Mouse (Mus musculus): ENCODE measurements around the gene Eefsec. TPM values are rescaled to one million over a fixed set of nuclear protein-coding genes. Genes with fewer than 3 reads are reported as not detected.

The Eefsec gene
- total and polyA plus RNA-seq, 2 experiments from 2014 or later = 11.3 to 12.9 TPM

- no peak for DNase-seq (ENCODE audit: low spot score)
- no peaks in the 10 kb centered on the region for H3K36me3 ChIP-seq (replicated peaks; ENCODE audit: control insufficient read depth, insufficient read depth, low read length)
- H3K9ac ChIP-seq (replicated peaks; ENCODE audit: low read depth, low read length) = no peak overlapping the region
- no peak overlapping the region for H3K27ac ChIP-seq (ENCODE audit: low read depth)
- H3K9me3 ChIP-seq (replicated peaks; ENCODE audit: control insufficient read depth, low read length) = no peaks in the 10 kb centered on the region
- H3K4me2 ChIP-seq (ENCODE audit: low read depth, low read length) = peak overlapping the region; percentile 25; the same call in 1 of the 2 replicates
- H3K4me3 ChIP-seq (ENCODE audit: low read depth, low read length) = no peak overlapping the region
- H3K27me3 ChIP-seq (ENCODE audit: control insufficient read depth, insufficient read depth, low read length) = peaks cover 38% of the 10 kb centered on the region
- 0 out of 2 replicates have a peak, but pooled peaks cover 5% of the 10 kb centered on the region for H3K4me1 ChIP-seq (ENCODE audit: control insufficient read depth, insufficient read depth)
- no peak for TF ChIP-seq CTCF (IDR thresholded peaks at IDR 0.05; ENCODE audit: low read depth)
- TF ChIP-seq EP300 (IDR thresholded peaks at IDR 0.05; ENCODE audit: low read depth) = no peak
- 6% methylated on average over 17 of the region's 17 CpGs for WGBS
- no peak; the same call in 1 of the 2 replicates for ATAC-seq (ENCODE audit: insufficient read depth, low read depth)
These were observed 210.4 kb downstream of the Eefsec start for GRCm38 (mm10) chr6:88235983-88236382.

- Histone ChIP-seq H3K4me1 (ENCODE audit: control insufficient read depth, insufficient read depth) (0 out of 2 replicates have a peak, but pooled peaks cover 5% of the 10 kb centered on the region), H3K4me3 (ENCODE audit: low read depth, low read length) (no peak overlapping the region), H3K27ac (ENCODE audit: low read depth) (no peak overlapping the region), H3K9me3 (replicated peaks; ENCODE audit: control insufficient read depth, low read length) (no peaks in the 10 kb centered on the region), H3K4me2 (ENCODE audit: low read depth, low read length) (no peak overlapping the region), H3K9ac (replicated peaks; ENCODE audit: low read depth, low read length) (no peak overlapping the region), H3K36me3 (replicated peaks; ENCODE audit: control insufficient read depth, insufficient read depth, low read length) (no peaks in the 10 kb centered on the region), H3K27me3 (ENCODE audit: control insufficient read depth, insufficient read depth, low read length) (peaks cover 42% of the 10 kb centered on the region)
- WGBS = 40% methylated on average over 8 of the region's 8 CpGs
- no peak for DNase-seq (ENCODE audit: low spot score)
- ATAC-seq (ENCODE audit: insufficient read depth, low read depth) = no peak
- TF ChIP-seq CTCF (IDR thresholded peaks at IDR 0.05; ENCODE audit: low read depth) = no peak
- no peak for TF ChIP-seq EP300 (IDR thresholded peaks at IDR 0.05; ENCODE audit: low read depth)
These were observed 210.9 kb downstream of the Eefsec start for GRCm38 (mm10) chr6:88235461-88235860.

GRCm38 (mm10) chr6:88233996-88234395, 212.3 kb downstream of the Eefsec start:
- H3K9ac ChIP-seq (replicated peaks; ENCODE audit: low read depth, low read length) = no peak overlapping the region
- 0 out of 2 replicates have a peak, but pooled peaks cover 5% of the 10 kb centered on the region for H3K4me1 ChIP-seq (ENCODE audit: control insufficient read depth, insufficient read depth)
- 78% methylated on average over 8 of the region's 8 CpGs for WGBS
- no peak overlapping the region for H3K27ac ChIP-seq (ENCODE audit: low read depth)
- ATAC-seq (ENCODE audit: insufficient read depth, low read depth) (no peak), DNase-seq (ENCODE audit: low spot score) (no peak)
- peaks cover 45% of the 10 kb centered on the region for H3K27me3 ChIP-seq (ENCODE audit: control insufficient read depth, insufficient read depth, low read length)
- no peaks in the 10 kb centered on the region for H3K36me3 ChIP-seq (replicated peaks; ENCODE audit: control insufficient read depth, insufficient read depth, low read length)
- no peak overlapping the region for H3K4me3 ChIP-seq (ENCODE audit: low read depth, low read length)
- H3K9me3 ChIP-seq (replicated peaks; ENCODE audit: control insufficient read depth, low read length) = no peaks in the 10 kb centered on the region
- no peak overlapping the region for H3K4me2 ChIP-seq (ENCODE audit: low read depth, low read length)
- TF ChIP-seq EP300 (IDR thresholded peaks at IDR 0.05; ENCODE audit: low read depth) (no peak), CTCF (IDR thresholded peaks at IDR 0.05; ENCODE audit: low read depth) (no peak)

DNA sequence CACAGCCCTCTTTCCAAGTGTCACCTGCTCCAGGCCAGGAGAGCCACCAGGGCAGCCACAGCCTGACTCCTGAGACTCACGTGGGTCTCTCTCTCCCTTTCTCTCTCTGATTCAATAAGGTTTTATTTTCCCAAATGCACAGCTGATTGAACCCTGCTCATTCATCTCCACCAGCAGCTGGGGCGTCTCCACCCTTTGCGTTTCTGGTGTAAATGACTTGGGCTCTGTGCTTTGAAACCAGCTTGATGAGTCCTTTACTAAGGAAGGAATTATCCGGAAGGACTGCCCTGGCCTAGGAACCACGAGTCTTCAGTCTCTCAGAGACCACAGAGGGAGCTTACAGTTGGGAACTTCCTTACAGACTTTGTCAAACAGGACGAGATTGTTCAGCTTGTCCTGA, 214.1 kb downstream of the Eefsec start:
- 0 out of 2 replicates have a peak, but pooled peaks cover 5% of the 10 kb centered on the region for H3K4me1 ChIP-seq (ENCODE audit: control insufficient read depth, insufficient read depth)
- no peaks in the 10 kb centered on the region for H3K36me3 ChIP-seq (replicated peaks; ENCODE audit: control insufficient read depth, insufficient read depth, low read length)
- H3K4me3 ChIP-seq (ENCODE audit: low read depth, low read length) = no peak overlapping the region
- H3K4me2 ChIP-seq (ENCODE audit: low read depth, low read length) = no peak overlapping the region
- no peak for TF ChIP-seq EP300 (IDR thresholded peaks at IDR 0.05; ENCODE audit: low read depth)
- no peak for TF ChIP-seq CTCF (IDR thresholded peaks at IDR 0.05; ENCODE audit: low read depth)
- peaks cover 41% of the 10 kb centered on the region for H3K27me3 ChIP-seq (ENCODE audit: control insufficient read depth, insufficient read depth, low read length)
- 72% methylated on average over 6 of the region's 6 CpGs for WGBS
- no peak overlapping the region for H3K27ac ChIP-seq (ENCODE audit: low read depth)
- ATAC-seq (ENCODE audit: insufficient read depth, low read depth) = no peak
- DNase-seq (ENCODE audit: low spot score) = no peak
- H3K9me3 ChIP-seq (replicated peaks; ENCODE audit: control insufficient read depth, low read length) = no peaks in the 10 kb centered on the region
- no peak overlapping the region for H3K9ac ChIP-seq (replicated peaks; ENCODE audit: low read depth, low read length)

- DNase-seq (ENCODE audit: low spot score) = no peak
- H3K27ac ChIP-seq (ENCODE audit: low read depth) = no peak overlapping the region
- H3K9ac ChIP-seq (replicated peaks; ENCODE audit: low read depth, low read length) = no peak overlapping the region
- no peak for ATAC-seq (ENCODE audit: insufficient read depth, low read depth)
- no peak for TF ChIP-seq EP300 (IDR thresholded peaks at IDR 0.05; ENCODE audit: low read depth)
- TF ChIP-seq CTCF (IDR thresholded peaks at IDR 0.05; ENCODE audit: low read depth) = no peak
- no peak overlapping the region for H3K4me2 ChIP-seq (ENCODE audit: low read depth, low read length)
- H3K4me1 ChIP-seq (ENCODE audit: control insufficient read depth, insufficient read depth) = 0 out of 2 replicates have a peak, but pooled peaks cover 5% of the 10 kb centered on the region
- WGBS = 62% methylated on average over 7 of the region's 7 CpGs
- no peaks in the 10 kb centered on the region for H3K9me3 ChIP-seq (replicated peaks; ENCODE audit: control insufficient read depth, low read length)
- H3K4me3 ChIP-seq (ENCODE audit: low read depth, low read length) = no peak overlapping the region
- peaks cover 41% of the 10 kb centered on the region for H3K27me3 ChIP-seq (ENCODE audit: control insufficient read depth, insufficient read depth, low read length)
- no peaks in the 10 kb centered on the region for H3K36me3 ChIP-seq (replicated peaks; ENCODE audit: control insufficient read depth, insufficient read depth, low read length)
These were observed 214.5 kb downstream of the Eefsec start for GRCm38 (mm10) chr6:88231821-88232220.

DNA sequence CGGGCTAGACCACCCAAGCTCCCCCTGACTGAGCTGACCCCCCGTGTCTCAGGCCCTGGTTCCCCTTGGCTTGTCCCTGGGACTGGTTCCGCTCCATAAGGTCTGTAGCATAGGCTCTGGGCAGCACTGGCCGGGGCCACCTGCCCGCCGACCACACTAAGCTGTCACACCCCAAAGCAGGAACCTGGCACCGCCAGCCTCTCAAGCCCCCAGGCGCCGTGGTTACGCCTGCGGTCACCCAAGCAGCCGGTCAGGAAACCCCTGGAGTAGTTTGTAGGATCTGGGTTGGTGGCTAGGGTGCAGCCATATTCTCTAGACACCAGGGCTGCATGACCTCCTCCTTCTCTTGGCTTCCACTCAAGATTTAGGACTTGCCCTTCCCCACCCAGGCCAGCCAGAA, 217.1 kb downstream of the Eefsec start:
- Histone ChIP-seq H3K27me3 (ENCODE audit: control insufficient read depth, insufficient read depth, low read length) (peaks cover 34% of the 10 kb centered on the region), H3K36me3 (replicated peaks; ENCODE audit: control insufficient read depth, insufficient read depth, low read length) (no peaks in the 10 kb centered on the region), H3K9me3 (replicated peaks; ENCODE audit: control insufficient read depth, low read length) (no peaks in the 10 kb centered on the region), H3K4me2 (ENCODE audit: low read depth, low read length) (no peak overlapping the region), H3K4me3 (ENCODE audit: low read depth, low read length) (no peak overlapping the region), H3K4me1 (ENCODE audit: control insufficient read depth, insufficient read depth) (no peaks in the 10 kb centered on the region), H3K9ac (replicated peaks; ENCODE audit: low read depth, low read length) (no peak overlapping the region), H3K27ac (ENCODE audit: low read depth) (no peak overlapping the region)
- DNase-seq (ENCODE audit: low spot score) (no peak), ATAC-seq (ENCODE audit: insufficient read depth, low read depth) (no peak)
- WGBS = 77% methylated on average over 12 of the region's 12 CpGs
- TF ChIP-seq EP300 (IDR thresholded peaks at IDR 0.05; ENCODE audit: low read depth) (no peak), CTCF (IDR thresholded peaks at IDR 0.05; ENCODE audit: low read depth) (no peak)
